Mouse (Mus musculus) lung, postnatal 4 days (tissue): Measurements from ENCODE around the gene Naxe.
A peak's percentile ranks its signal among the peaks of the same experiment; 100 is the strongest.

Experiments used
- DNase-seq, 2 experiments: peaks; one replicate each; pipeline ENCODE4 v3.0.0; 2021

Gene Naxe

GRCm38 (mm10) chr3:88057902-88058696, at the start of gene Naxe:
Naxe (minus strand) TSS chr3:88058495.
- DNase-seq, result peak; percentile 89 to 92

DNA sequence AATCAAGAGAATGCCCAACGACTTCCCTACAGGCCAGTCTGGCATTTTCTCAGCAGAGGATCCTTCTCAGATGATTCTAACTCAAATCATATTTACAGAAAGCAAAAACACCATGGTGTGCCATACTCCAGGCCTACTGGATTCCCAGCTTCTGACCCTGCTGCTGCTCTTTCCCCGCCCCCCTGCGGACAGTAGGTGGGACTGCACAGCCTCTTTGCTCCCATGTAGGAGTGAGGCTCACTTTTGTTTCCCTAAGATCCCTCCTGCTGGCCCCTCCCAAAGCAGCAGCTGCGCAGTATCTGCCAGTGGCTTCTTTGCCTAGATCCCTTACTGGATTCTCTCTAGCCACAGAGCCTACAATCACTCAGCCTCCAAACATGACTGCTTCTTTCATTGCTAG, 47.8 kb upstream of the Naxe start:
- DNase-seq, result no peak

- DNase-seq, result peak; percentile 22 to 35
These were observed 44.3 kb upstream of the Naxe start for GRCm38 (mm10) chr3:88102611-88103010.

DNA sequence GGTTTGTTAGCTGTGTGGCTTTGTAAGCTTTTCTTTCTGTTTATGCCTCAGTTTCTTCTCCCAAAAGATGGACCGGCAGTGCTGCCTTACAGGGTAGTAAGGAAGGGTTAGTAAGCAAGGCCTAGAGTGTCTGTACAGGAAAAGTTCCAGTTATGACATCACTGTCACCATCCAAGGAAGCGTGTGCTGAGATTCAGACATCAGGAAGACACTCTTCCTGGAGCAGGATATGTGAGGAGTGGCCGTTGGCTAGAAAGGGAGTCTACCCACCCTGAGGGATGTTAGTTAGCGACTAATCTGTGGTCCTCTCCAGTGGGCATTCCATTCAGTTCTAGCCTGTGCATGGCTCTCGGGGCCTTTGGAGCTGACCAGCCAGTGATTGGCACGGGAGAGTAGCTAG, 43.9 kb upstream of the Naxe start:
- DNase-seq, result no peak

GRCm38 (mm10) chr3:88101736-88102135, 43.4 kb upstream of the Naxe start:
- DNase-seq, result no peak

- DNase-seq, result no peak
These were observed 42.0 kb upstream of the Naxe start for GRCm38 (mm10) chr3:88100251-88100650.

GRCm38 (mm10) chr3:88097666-88098065, 39.4 kb upstream of the Naxe start:
- DNase-seq, result no peak

GRCm38 (mm10) chr3:88094126-88094525, 35.8 kb upstream of the Naxe start:
- no peak for DNase-seq

- DNase-seq, result no peak
These were observed 32.3 kb upstream of the Naxe start for GRCm38 (mm10) chr3:88090616-88091015.

GRCm38 (mm10) chr3:88090106-88090505, 31.8 kb upstream of the Naxe start:
- DNase-seq, result no peak

DNA sequence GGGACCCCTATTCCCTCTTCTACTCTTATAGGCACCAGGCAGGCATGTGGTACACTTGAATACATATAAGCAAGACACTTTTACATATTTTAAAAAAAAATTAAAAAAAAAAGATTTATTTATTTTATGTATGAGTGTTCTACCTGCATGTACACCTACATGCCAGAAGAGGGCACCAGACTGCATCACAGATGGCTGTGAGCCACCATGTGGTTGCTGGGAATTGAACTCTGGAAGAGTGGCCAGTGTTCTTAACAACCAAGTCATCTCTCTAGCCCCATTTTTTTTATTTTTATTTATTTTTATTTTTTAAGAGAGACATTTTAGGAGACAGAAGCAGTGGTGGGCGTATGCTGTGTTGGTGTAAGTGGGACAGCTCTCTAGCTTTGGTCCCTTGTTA, 29.4 kb upstream of the Naxe start:
- DNase-seq, result peak in 1 of 2 experiments; percentile 54

- DNase-seq, result no peak
These were observed 27.2 kb upstream of the Naxe start for GRCm38 (mm10) chr3:88085459-88085858.

DNA sequence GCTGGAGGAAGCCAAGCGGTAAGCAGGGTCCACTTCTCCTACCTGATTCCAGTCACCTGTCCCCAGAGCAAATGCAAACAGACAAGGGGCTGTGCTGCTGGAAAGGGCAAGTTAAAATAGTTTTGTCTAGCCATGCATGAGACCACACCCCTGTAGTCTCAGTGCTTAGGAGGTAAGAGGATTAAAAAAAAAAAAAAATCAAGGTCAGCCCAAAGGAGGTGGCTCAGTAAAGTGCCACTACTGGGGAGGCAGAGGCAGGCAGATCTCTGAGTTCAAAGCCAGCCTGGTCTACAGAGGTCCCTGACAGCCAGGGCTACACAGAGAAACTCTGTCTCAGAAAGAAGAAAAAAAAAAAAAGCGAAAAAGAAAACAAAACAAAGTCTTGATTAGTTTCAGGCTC, 25.7 kb upstream of the Naxe start:
- no peak for DNase-seq

DNA sequence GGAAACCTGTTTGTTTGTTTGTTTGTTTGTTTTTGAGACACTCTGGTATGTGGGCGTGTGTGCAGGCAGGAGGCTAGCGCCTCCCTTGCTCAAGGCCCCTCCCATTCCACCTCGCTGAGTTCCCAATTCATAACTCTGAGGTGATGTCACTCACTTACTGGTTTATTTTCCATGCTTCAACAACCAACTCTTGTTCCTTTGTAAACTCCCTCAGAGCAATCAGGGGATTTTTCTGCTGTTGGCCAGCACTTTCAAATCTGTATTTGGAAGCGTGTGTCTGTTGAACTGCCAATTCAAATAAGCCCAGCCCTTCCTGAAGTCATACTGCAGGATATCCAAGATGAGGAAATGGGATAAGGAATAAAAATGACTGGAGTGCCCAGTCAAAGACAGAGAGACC, 24.4 kb upstream of the Naxe start:
- DNase-seq, result peak; percentile 50 to 58

DNA sequence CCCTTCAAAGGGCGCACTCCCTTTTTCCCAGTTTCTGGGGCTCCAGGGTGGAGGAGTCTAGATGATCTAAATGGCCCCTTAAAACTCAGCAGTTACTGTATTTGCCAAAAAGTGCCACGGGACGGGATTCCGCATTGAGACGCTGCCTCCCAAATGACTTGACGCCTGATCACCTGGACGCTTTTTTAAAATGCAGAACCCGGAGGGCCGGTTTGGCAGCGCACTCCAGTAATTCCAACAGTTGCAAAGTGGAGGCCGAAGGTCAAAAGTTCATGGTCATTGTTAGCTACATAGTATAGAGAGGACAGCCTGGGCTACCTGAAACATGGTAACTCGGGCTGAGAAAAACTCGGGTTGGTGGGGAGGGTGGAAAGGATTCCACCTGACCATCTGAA, 23.9 kb upstream of the Naxe start:
- no peak for DNase-seq

DNA sequence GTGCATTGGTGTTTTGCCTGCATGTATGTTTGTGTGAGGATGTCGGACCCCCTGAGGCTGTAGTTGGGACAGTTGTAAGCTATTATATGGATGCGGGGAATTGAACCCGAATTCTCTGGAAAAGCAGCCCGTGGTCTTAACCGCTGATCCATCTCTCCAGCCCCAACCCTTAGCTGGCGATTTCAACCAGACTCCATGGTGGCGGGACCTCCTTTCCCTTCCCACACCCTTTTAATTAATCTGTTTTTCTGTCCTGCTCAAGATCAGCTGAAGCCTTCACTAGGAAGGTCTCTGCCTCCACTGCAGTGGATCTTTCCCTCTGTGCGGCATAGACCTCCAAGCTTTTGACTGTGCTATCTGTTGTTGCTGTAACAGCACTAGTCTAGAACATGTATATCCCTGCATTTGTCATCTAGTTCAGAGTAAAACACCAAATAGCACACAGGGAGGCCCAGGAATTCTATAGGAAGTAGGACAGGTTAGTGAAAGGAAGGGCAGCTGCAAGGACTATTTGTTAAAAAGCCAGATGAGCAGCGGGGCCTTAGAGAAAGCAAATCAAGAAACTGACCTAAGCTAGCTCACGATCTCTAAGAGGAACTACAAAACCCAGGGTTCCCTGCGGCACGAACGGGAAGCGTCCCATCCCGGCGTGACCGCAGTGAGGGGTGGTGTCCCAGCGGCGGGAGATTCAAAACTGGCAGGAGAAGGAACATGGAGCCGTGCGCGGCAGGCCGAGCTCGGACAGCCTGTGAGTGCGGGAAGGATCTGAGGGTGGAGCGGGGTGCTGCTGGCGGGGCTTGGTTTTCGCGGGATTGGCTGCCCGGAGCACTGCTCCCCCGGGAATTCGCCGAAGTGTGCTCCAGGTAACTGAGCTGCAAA, 23.3 kb upstream of the Naxe start, which contains the start of gene Iqgap3:
Iqgap3 (plus strand) TSS at position 627 of the 879 bp plus-strand sequence.
- DNase-seq, result peak; percentile 92

GRCm38 (mm10) chr3:88078204-88078603, 19.9 kb upstream of the Naxe start, which contains the start of gene Ttc24:
Ttc24 (minus strand) TSS chr3:88078304.
- no peak for DNase-seq

- no peak for DNase-seq
These were observed 19.1 kb upstream of the Naxe start for GRCm38 (mm10) chr3:88077441-88077840.

- no peak for DNase-seq
These were observed 16.5 kb upstream of the Naxe start for GRCm38 (mm10) chr3:88074766-88075165.

DNA sequence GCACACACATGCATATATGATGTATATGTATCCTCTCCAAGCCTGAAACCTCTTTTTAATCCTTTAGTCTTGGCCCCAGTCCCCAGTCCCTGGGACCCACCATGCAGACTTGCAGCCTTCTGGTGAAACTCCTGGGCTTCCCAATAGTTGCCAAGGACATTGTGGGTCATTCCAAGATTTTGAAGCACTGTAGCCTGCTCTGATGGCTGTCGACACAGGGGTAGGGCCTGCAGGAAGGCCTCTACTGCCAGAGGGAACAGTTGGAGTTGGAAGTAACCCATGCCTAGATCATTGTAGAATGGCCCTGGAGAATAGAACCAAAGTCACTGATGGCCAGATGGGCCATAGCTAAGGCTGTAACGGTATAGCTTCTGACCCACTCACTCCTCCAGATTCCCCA, 16.1 kb upstream of the Naxe start:
- DNase-seq, result no peak

DNA sequence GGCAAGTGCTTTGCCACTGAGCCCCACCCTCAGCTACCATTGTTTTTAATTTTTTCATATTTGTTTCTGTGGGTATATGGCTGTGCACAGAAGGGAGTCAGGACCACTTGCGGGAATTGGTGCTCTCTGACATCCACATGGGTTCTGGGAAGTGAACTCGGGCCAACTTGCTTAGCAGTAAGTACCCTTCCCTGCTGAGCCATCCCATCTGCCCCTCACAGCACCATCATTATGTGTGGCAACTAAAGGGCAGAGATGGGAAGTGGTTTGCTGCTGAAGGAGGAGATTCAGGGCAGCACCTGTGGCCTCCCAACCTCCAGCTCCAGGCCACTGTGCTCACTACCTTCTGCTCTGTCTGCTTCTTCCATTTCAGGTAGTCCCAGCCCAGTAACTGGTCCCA, 15.3 kb upstream of the Naxe start:
- DNase-seq, result no peak

DNA sequence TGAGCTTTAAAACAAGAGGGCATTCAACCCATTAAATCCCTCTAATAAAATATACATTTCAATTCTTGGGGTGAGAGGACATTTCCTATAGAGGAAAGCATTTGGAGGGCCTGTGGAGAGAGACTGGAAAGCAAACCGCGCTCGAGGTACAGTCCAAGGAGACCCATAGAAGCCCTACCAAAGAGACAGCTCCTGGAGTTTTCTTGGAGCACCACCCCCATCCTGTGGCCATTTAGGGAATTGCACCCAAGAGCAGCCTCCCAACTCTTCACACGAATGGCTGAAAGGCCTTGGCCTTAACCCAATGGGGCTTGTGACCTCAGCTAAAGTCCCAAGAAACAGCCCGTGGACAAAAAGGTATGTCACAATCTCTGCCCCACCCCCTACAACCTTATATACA, 13.5 kb upstream of the Naxe start:
- DNase-seq, result peak; percentile 78 to 91

DNA sequence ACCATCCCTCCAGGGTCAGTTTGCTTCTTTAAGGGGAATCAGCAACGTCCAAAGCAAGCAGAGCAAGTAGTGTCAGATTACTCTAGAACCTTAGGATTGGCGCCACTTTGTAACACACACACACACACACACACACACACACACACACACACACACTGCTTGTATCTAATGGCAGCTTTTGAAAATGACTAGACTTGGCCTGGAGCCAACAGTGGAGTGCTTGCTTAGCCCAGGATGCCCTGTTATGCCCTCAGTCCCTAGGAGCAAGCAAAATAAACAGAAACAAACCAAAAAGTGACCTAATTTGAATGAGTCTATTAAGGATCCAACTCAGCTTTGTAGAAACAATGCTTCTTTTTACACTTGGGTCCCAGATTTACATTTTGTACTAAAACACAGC, 10.1 kb upstream of the Naxe start:
- DNase-seq, result peak; percentile 58 to 66

DNA sequence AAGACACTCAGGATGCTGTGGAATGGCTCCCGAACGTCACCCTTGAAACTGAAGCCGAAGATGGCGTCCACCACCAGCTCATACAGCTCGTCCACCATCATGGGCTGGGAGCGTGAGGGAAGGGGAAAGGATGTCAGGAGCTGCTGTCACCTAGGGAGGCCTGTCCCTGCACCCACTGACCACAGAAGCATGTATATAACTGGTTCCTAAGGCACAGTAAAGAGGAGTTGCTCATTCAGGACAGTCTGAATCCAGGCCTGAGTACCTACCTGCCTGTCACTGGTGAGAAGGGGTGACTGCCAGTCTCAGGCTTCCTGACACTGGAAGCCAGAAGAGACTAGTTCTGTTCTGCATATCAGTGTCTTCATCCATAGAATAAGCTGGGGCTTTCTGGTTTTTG, 1.3 kb downstream of the Naxe start:
- DNase-seq, result no peak
